Mouse (Mus musculus) liver, embryonic 14.5 days (tissue): ENCODE measurements around the gene Rsph3a. TPM values are rescaled to one million over a fixed set of nuclear protein-coding genes. Genes with fewer than 3 reads are reported as not detected.
"Not testable (repeated sequence)": the region's sequence is repeated elsewhere in the genome, so short reads cannot be mapped to it uniquely, and the experiment has no call there.

Experiments
- ATAC-seq: fragments of 200-750 bp; cut with Nextera tagmentation; 2 replicates; pipeline ENCODE4 v1.8.0; 2017; ENCODE audit warnings: moderate number of reproducible peaks, mild to moderate bottlenecking, moderate library complexity; ENCODE audit not compliant: insufficient read depth
- DNase-seq, 3 experiments: peaks; one replicate each; pipeline ENCODE4 v3.0.0-alpha.2; 2012 to 2013; ENCODE audit warnings: low read depth in 3 of 3, low spot score in 3 of 3
- H3K27ac ChIP-seq: fragments of 300-500 bp; sonication (generic); 2 replicates; pipeline ENCODE4 v1.5.1; 2014; ENCODE audit warnings: moderate library complexity, mild to moderate bottlenecking, control low read depth, inconsistent platforms
- H3K27me3 ChIP-seq: fragments of 300-500 bp; sonication (generic); 2 replicates; pipeline ENCODE4 v1.6.1; 2014; ENCODE audit warnings: mild to moderate bottlenecking, low read length, moderate library complexity; ENCODE audit not compliant: control insufficient read depth, insufficient read depth
- H3K36me3 ChIP-seq: fragments of 300-500 bp; sonication (generic); replicated peaks from 2 replicates; pipeline ENCODE4 v1.6.1; 2014; ENCODE audit warnings: low read depth; ENCODE audit not compliant: control insufficient read depth, insufficient read depth
- H3K4me1 ChIP-seq, 2 experiments: fragments of 200-500 bp in 1 of 2; fragments of 300-500 bp in 1 of 2; sonication (generic) in 1 of 2; replicated peaks; 2 replicates each; pipeline ENCODE4 v1.6.1; 2012 to 2014; ENCODE audit warnings: antibody characterized with exemption in 1 of 2, inconsistent platforms in 1 of 2, low read length in 1 of 2; ENCODE audit not compliant: control insufficient read depth in 2 of 2, insufficient read depth in 2 of 2
- H3K4me2 ChIP-seq: fragments of 300-500 bp; sonication (generic); 2 replicates; pipeline ENCODE4 v1.6.1; 2014; ENCODE audit warnings: low read depth, mild to moderate bottlenecking, control low read depth, moderate library complexity
- H3K4me3 ChIP-seq, 2 experiments: fragments of 200-500 bp in 1 of 2; fragments of 300-500 bp in 1 of 2; sonication (generic) in 1 of 2; 2 replicates each; pipeline ENCODE4 v1.5.1; 2012 to 2014; ENCODE audit warnings: low read depth in 2 of 2, low read length in 2 of 2, mild to moderate bottlenecking in 2 of 2, control low read depth in 1 of 2, inconsistent platforms in 1 of 2, moderate library complexity in 1 of 2; ENCODE audit not compliant: insufficient read depth in 1 of 2
- H3K9ac ChIP-seq: fragments of 300-500 bp; sonication (generic); replicated peaks from 2 replicates; pipeline ENCODE4 v1.6.1; 2014; ENCODE audit warnings: mild to moderate bottlenecking, control low read depth, moderate library complexity
- H3K9me3 ChIP-seq: fragments of 300-500 bp; sonication (generic); 2 replicates; pipeline ENCODE4 v1.6.1; 2016; ENCODE audit warnings: low read length, mixed read lengths; ENCODE audit not compliant: control insufficient read depth
- CTCF ChIP-seq: IDR thresholded peaks from 2 replicates; pipeline ENCODE4 v1.5.1; 2016; ENCODE audit warnings: antibody characterized with exemption, low read depth, control low read depth
- EP300 ChIP-seq: IDR thresholded peaks from 2 replicates; pipeline ENCODE4 v1.6.1; 2016; ENCODE audit warnings: antibody characterized with exemption, low read depth
- WGBS: fragments of 180-500 bp; shearing (Covaris S2); extraction: QIAGEN DNeasy Blood & Tissue Kit; methylation state at CpG from one replicate; pipeline ENCODE4 v1.1.7; 2014; ENCODE audit not compliant: insufficient replicate concordance; 5-methylcytosine and 5-hydroxymethylcytosine counted together
- polyA plus RNA-seq, 2 experiments: library from polyadenylated mRNA; depleted of rRNA in 1 of 2; stranded (reverse) in 1 of 2; unstranded in 1 of 2; fragments of >200 nt; fragmentation: Nextera tagmentation in 1 of 2; extraction: Ambion mirVana in 1 of 2; gene quantifications; 2 replicates each; pipeline versions ENCODE4 v1.2.1 to v1.2.3; 2012 to 2014

Gene Rsph3a
- polyA plus RNA-seq (2012; rRNA removed) (8.2 and 14.3 TPM in 2 replicates), polyA plus RNA-seq (2014; fragmentation: Nextera tagmentation; extraction: Ambion mirVana) (17.2 and 19.1 TPM in 2 replicates)

DNA sequence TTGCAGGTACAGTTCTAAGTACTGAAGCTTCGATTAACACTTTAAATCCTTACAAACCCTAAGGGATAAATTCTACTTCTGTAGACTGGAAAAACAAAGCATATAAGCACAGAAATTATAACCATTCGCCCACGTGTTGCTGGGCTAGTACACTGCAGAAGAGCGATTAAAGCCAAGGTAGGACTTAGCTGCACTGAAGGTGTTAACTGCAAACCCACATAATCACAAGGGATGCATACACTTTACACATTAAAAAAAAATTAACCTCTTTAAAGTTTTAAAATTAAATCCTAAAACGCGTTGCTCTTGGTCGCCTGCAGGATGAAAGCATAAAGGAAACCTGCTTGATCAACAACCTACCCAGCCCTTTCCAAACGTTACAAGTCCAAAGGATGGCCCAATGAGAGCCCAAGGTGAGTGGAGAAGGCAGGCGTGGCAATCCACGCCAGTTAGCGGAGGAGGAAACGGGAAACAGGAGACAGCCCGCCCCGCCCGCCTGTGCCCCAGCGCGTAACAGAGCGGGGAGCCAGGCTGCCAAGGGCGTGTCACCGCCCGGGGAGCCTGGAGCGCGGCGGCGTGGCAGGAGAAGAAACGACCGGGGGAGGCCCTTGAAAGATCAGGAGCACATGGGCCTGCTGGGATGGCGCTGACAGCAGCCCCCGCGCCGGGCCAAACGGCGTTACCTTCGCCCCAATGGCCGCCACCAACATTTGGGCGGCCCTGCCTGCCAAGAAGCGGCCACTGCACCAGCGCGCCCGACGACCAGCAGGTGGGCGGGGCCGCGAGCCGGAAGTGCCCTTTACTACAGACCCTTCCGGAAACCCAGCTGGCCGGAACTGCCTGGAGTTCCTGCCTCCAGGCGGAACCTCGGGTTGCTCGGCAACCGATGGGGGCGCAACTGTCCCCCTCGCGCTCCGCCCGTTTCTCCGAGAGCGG, at the start of gene Rsph3a:
Gene Rsph3a, plus strand, starts transcription at position 498 of the 936 bp plus-strand sequence.
- Histone ChIP-seq H3K9ac (peak within 1 kb of the TSS; percentile 61), H3K4me3 (peak within 1 kb of the TSS; percentile 66 to 90), H3K4me2 (peak within 1 kb of the TSS; percentile 62), H3K27ac (peak within 1 kb of the TSS; percentile 56)
- not testable (repeated sequence) for H3K36me3 ChIP-seq, H3K27me3 ChIP-seq, H3K4me1 ChIP-seq, H3K9me3 ChIP-seq
- 0 out of 2 replicates have a peak, but pooled peaks have one; percentile 12 for TF ChIP-seq CTCF
- 2% methylated on average over 51 of the region's 58 CpGs for WGBS
- ATAC-seq (peak; percentile 96), DNase-seq (peak; percentile 65 to 66 (median 66))

DNA sequence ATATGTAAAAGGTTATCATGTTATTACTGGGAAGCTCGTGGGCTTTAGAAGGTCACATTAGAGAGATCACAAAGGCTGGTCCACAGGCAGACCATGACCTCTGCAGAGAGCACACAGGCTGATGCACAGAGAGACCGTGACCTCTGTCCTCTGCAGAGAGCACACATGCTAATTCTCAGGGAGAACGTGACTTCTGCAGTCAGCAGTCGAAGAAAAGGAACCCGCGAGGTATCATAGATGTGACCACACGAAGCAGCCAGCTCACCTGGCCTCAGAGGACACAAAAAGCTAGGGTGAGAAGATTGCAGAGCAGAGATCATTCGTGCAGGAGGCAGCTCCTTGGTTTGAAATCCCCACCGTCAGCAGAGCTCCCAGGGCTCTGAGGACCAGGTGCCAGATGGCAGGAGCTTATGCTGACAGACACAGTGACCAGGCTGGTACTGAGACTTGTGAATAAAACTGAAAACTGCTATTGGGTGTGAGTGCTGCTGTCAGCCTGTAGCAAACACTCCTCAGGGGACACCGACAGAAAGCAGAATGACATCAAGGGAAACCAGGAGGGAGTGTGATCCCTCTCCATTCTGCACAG, 49.3 kb upstream of the Rsph3a start:
- TF ChIP-seq EP300 (no peak), CTCF (no peak)
- Histone ChIP-seq H3K4me2 (no peak overlapping the region), H3K27me3 (no peaks in the 10 kb centered on the region), H3K4me3 (no peak overlapping the region), H3K4me1 (peaks cover 0 to 2% of the 10 kb centered on the region in 2 experiments; a peak in 1 of 4 replicates), H3K9ac (no peak overlapping the region), H3K27ac (no peak overlapping the region), H3K9me3 (no peaks in the 10 kb centered on the region), H3K36me3 (no peaks in the 10 kb centered on the region)
- WGBS: 44% methylated on average over 10 of the region's 10 CpGs
- DNase-seq: no peak
- no peak for ATAC-seq

DNA sequence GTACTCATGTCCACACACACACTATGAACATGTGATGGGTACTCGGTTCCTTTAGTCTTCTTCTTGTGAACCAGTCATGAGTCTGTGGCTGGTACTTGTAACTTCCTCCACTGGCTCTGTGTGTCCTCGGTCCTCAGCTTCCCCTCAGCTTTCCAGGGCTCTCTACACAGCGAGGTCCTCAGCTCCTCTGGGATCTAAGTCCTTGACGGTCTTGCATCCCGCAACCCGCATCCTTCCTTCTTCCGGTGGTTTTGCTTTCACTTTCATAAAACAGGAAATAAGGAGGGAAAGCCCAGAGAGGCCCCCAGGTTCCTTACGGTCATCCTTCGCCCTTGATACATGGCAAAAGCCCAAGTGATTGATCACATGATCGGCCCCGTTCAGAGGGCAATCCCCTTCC, 48.3 kb upstream of the Rsph3a start:
- Histone ChIP-seq H3K36me3 (no peaks in the 10 kb centered on the region), H3K9me3 (no peaks in the 10 kb centered on the region), H3K9ac (no peak overlapping the region), H3K4me1 (peaks cover 0 to 2% of the 10 kb centered on the region in 2 experiments; a peak in 1 of 4 replicates), H3K4me2 (peak overlapping the region; percentile 6; the same call in 1 of the 2 replicates), H3K4me3 (no peak overlapping the region), H3K27me3 (no peaks in the 10 kb centered on the region), H3K27ac (no peak overlapping the region)
- DNase-seq (no peak), ATAC-seq (no peak)
- WGBS: 41% methylated on average over 11 of the region's 11 CpGs
- no peak for TF ChIP-seq CTCF
- no peak for TF ChIP-seq EP300

- Histone ChIP-seq H3K9ac (no peak overlapping the region), H3K27ac (no peak overlapping the region), H3K36me3 (no peaks in the 10 kb centered on the region), H3K4me1 (peaks cover 0 to 2% of the 10 kb centered on the region in 2 experiments; a peak in 1 of 4 replicates), H3K4me3 (no peak overlapping the region), H3K9me3 (no peaks in the 10 kb centered on the region), H3K4me2 (no peak overlapping the region), H3K27me3 (no peaks in the 10 kb centered on the region)
- ATAC-seq: no peak
- WGBS: 42% methylated on average over 4 of the region's 4 CpGs
- TF ChIP-seq EP300 (no peak), CTCF (no peak)
- no peak for DNase-seq
These were observed 47.7 kb upstream of the Rsph3a start for GRCm38 (mm10) chr17:7897756-7898155.

DNA sequence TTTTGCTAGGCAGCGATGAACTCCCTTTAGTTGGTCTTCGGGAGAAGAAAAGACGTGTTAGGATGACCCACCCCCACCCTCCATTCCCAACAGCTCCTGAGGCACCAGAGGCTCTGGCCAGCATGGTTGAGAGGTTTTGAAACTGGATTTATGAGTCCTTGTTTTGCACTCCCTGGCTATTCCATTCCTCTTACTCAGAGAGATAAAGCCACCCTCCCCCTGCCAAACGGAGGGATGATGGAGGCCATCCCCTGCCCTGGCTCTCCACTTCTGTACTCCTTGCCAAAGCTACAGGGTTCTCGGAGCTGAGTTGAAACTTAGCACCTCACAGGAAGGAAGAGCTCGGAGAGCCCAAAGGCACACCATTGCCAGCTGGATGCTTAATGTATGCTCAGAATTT, 46.2 kb upstream of the Rsph3a start:
- no peak overlapping the region for H3K4me3 ChIP-seq
- H3K4me2 ChIP-seq: no peak overlapping the region
- no peak overlapping the region for H3K9ac ChIP-seq
- ATAC-seq (no peak), DNase-seq (no peak)
- H3K27me3 ChIP-seq: no peaks in the 10 kb centered on the region
- WGBS: 55% methylated on average over 6 of the region's 6 CpGs
- H3K4me1 ChIP-seq: peaks cover 0 to 2% of the 10 kb centered on the region in 2 experiments; a peak in 1 of 4 replicates
- no peaks in the 10 kb centered on the region for H3K9me3 ChIP-seq
- no peaks in the 10 kb centered on the region for H3K36me3 ChIP-seq
- H3K27ac ChIP-seq: no peak overlapping the region
- no peak for TF ChIP-seq CTCF
- TF ChIP-seq EP300: no peak
